Mouse (Mus musculus) right cerebral cortex, postnatal 25 days (tissue): Measurements from ENCODE around the gene Qrfpr.

Source experiments
- DNase-seq: peaks from one replicate; pipeline ENCODE4 v3.0.0; 2022

Qrfpr gene

DNA sequence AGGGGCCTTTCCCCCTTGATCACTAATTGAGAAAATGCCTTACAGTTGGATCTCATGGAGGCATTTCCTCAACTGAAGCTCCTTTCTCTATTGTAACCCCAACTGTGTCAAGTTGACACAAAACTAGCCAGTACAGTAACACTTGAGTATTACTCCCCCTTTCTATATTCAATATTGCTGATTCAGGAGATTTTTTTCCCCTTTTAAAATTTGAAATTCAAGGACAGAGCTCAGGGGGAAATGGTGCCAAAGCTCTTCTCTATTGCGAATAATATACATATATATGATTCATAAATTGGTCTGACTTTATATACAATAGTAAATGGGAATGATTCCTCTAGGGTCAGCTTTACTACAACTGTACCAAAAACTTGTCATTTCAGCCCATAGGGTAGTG, 71.6 kb downstream of the Qrfpr start:
- no peak for DNase-seq

DNA sequence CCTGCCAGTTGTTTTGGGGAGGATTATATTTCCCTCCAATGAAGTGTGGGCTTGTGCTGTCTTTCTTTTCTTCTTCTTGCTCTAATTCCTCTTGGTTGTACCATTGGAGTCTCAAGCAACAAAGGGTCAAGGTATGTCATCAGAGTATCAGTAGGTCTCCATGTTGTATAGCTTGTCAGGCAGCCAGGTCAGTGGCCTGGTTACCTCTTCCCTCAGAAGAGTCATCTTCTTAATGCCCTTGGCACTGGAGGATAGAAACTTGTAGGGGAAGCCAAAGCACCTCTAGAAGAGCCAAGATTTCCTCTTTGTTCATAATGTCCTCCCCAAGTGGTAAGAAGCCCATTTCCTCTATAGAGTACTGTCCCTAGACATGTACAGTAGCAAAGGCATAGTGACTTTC, 83.1 kb downstream of the Qrfpr start:
- no peak for DNase-seq

DNA sequence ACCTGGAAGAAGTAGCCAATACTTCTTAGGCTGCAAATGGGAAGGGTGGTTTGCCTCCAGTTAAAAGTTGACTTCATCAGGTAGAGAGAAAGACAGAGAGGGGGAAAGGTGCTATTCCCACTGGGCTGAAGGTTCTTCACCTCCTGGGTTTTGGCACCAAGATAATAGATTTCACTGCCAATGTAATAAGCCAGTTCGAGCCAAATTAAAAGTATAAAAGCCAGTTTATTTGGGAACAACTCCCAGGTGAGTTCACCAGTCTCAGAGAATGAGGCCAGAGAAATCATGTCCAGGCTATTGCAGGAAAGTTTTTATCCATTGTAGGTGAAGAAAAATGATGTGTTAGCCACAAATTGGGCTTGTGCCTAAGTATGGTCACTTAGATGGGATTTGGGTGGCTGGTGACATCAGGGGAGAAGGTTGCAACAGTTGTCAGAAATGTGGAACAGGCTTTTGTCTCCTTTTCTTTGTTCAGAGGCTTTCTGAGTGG, 83.9 kb downstream of the Qrfpr start:
- DNase-seq = no peak

DNA sequence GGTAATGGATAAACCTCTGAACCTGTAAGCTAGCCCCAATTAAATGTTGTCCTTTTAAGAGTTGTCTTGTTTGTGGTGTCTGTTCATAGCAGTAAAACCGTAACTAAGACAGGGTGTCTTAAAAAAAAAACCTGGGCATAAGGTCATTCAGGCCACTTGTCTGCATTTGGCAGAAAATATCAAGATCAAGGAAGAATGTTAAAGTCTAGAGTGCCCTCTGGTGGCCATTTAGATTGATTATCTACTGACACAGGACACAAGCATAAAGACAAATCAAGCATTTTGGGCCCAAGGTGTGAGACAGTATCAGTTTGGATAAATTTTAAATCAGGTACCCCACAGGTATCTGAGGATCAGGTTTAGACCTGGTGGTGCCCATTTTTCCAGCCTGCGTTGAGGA, 84.6 kb downstream of the Qrfpr start:
- DNase-seq = no peak

DNA sequence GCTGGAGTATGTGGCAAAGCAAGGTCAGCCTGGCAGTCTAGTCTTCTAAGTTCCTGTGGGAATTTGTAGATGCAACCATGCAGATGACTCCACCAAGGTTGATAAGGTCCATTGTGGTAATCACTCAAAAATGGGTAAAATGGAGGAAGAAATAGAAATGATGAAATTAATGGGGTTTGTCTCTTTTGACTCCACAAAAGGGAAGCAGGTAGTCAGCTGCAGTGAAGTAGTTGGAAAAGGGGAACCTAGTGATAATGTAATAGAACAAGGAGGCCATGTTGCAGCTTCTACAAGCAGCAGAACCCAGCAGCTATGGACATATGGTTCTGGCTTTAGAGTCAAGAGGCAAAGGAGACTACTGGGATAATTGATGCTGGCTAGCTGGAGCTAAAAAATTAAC, 86.0 kb downstream of the Qrfpr start:
- DNase-seq = no peak
